Mouse (Mus musculus): ENCODE data around the gene Hist1h2ab. TPM values are rescaled to one million over a fixed set of nuclear protein-coding genes. Genes with fewer than 3 reads are reported as not detected.

Gene Hist1h2ab
- total RNA-seq (2023), result 10 to 100 TPM; 44.8 to 51.5 TPM

DNA sequence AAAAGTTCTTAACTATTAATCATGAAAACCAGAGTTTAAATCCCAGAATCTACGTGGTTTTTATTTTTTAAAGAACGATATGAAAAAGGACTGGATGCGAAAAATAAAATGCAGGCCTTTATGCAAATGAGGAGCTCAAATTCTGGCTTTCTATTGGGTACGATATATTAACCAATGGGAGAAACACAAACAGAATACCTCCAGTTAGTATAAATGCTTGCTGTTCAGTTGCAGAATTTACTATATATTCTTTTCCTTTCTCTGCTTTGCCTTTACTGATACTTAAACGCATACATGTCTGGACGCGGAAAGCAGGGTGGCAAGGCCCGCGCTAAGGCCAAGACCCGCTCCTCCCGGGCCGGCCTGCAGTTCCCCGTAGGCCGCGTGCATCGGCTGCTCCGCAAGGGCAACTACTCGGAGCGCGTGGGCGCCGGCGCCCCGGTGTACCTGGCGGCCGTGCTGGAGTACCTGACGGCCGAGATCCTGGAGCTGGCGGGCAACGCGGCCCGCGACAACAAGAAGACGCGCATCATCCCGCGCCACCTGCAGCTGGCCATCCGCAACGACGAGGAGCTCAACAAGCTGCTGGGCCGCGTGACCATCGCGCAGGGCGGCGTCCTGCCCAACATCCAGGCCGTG lies at the start of gene Hist1h2ab:
TSS of gene Hist1h2ab (plus strand) at position 288 of the 639 bp plus-strand sequence.

DNA sequence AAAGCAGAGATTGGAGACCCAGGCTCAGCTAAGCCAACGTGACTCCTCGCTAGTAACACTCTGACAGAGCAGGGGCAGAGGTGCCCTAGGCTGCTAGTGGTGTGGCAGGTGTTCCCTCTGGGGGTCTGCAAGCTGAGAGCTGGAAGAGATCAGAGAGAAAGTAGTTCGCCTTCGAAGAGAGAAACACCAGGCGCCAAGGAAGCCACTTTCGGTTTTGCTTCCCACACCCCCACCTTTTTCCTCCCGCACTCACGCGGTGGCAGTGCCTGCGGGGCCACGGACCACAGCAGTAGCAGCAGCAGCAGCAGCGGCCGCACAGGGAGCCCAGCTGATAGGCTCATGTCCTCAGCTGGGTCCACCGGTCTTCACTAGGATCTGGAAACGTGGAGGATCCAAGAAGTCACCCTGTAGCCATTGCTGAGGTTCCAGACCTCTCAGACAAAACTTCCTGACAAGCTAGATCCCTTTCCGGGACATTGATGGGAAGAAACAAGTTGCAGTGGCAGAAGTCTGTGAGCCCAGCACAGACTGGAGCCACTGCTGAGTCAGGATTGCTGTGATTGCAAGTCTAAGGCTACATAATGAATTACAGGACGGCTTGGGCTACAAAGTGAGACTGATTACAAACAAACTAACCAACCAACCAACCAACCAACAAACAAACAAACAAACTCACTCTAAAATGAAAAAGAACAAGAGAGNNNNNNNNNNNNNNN lies 40.4 kb upstream of the Hist1h2ab start, which contains the start of gene Hfe:
TSS of gene Hfe (minus strand) at position 481 of the 716 bp plus-strand sequence.

DNA sequence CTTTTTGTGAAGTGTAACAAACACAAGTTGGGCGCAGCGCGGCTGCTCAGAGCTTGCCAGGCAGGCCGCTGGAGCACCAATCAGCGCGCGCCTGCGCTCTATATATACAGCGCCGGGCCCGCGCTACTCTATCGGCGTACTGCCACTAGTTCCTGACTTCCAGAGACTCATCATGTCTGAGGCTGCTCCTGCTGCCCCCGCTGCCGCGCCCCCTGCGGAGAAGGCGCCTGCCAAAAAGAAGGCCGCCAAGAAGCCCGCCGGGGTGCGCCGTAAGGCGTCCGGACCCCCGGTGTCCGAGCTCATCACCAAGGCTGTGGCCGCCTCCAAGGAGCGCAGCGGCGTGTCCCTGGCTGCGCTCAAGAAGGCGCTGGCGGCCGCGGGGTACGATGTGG lies 12.3 kb upstream of the Hist1h2ab start, which contains the start of gene Hist1h1c:
TSS of gene Hist1h1c (plus strand) at position 132 of the 392 bp plus-strand sequence.

DNA sequence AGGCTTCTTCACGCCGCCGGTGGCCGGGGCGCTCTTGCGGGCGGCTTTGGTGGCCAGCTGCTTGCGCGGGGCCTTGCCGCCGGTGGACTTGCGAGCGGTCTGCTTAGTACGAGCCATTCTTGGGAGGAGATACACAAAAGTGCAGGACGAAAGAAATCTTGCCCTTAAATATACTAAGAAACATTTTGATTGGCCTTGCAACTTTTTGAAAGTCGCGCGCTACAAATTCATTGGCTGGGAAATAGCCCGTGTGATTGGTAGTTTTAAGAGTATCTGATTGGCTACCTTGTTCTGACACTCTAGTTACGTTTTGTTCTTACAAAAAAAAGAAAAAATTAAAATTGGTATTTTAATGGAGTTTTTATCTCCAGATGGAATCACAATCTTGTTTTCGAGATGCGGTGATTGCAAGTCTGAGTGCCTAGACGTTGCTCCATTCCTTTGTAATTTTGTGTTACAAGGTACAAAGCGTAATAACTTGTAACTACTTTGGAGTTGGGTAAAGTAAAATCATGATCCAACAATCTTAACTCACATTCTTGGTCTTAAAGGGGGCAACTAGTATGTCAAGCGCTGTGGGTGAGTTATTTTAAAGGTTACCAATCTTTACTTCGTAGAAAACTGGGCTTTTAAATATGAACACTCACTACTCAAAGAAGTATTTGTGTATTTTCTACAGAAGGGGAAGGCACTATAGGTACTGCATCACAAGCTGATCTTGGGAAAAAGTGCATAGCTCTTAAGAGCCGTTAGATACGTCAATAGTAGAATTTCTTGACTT lies 5.4 kb upstream of the Hist1h2ab start, which contains the start of gene Hist1h3c:
TSS of gene Hist1h3c (minus strand) at position 222 of the 781 bp plus-strand sequence.

DNA sequence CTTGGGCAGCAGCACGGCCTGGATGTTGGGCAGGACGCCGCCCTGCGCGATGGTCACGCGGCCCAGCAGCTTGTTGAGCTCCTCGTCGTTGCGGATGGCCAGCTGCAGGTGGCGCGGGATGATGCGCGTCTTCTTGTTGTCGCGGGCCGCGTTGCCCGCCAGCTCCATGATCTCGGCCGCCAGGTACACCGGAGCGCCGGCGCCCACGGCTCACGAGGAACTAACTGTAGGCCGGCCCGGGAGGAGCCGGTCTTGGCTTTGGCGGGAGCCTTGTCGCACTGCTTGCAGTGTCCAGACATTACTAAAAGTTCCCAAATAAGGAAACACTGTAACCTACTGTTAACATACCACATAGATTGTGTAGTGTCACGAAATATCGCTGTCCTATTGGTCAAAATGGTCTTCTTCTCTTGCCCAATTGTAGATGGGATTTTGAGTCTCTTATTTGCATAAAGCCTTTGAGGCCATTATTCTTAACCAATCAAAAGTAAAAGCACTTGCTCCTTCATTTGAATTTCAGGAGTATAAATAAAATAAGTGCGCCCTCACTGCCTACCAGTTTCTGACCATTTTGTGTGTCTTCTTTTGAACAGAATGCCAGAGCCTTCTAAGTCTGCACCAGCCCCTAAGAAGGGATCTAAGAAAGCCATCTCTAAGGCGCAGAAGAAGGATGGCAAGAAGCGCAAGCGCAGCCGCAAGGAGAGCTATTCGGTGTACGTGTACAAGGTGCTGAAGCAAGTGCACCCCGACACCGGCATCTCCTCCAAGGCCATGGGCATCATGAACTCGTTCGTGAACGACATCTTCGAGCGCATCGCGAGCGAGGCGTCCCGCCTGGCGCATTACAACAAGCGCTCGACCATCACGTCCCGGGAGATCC lies 4.5 kb upstream of the Hist1h2ab start, which contains the start of gene Hist1h2bb:
TSS of gene Hist1h2bb (plus strand) at position 534 of the 880 bp plus-strand sequence.

DNA sequence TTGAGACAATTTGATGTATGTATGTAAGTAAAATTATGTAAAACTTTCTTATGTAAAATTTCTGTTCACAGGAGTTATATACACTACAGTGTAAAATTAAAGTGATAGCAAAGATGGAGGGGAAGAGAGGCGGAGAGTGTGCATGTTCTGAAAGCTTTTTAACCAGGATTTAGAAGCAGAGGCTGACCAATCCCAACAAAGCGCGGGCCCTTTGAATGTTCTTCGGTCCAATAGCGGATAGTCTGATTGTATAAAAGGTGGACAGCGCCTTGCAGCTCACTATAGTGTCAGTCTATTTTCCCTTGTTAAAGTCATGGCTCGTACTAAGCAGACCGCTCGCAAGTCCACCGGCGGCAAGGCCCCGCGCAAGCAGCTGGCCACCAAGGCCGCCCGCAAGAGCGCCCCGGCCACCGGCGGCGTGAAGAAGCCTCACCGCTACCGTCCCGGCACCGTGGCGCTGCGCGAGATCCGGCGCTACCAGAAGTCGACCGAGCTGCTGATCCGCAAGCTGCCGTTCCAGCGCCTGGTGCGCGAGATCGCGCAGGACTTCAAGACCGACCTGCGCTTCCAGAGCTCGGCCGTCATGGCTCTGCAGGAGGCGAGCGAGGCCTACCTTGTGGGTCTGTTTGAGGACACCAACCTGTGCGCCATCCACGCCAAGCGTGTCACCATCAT lies 1.3 kb downstream of the Hist1h2ab start, which contains the start of gene Hist1h3b:
TSS of gene Hist1h3b (plus strand) at position 201 of the 675 bp plus-strand sequence.

DNA sequence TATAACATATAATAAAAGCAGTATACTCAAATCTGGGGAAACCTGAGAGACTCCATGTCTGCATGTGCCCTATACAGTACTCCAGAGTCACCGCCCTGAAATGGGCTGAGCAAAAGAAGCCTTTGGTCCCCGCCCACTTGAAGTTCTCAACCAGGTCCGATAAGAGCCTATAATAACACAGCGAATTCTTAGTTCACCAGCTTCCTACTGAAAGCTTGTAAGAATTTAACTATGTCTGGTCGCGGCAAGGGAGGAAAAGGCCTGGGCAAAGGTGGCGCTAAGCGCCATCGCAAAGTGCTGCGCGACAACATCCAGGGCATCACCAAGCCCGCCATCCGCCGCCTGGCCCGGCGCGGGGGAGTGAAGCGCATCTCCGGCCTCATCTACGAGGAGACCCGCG lies 5.9 kb downstream of the Hist1h2ab start, which contains the start of gene Hist1h4b:
TSS of gene Hist1h4b (plus strand) at position 224 of the 400 bp plus-strand sequence.

DNA sequence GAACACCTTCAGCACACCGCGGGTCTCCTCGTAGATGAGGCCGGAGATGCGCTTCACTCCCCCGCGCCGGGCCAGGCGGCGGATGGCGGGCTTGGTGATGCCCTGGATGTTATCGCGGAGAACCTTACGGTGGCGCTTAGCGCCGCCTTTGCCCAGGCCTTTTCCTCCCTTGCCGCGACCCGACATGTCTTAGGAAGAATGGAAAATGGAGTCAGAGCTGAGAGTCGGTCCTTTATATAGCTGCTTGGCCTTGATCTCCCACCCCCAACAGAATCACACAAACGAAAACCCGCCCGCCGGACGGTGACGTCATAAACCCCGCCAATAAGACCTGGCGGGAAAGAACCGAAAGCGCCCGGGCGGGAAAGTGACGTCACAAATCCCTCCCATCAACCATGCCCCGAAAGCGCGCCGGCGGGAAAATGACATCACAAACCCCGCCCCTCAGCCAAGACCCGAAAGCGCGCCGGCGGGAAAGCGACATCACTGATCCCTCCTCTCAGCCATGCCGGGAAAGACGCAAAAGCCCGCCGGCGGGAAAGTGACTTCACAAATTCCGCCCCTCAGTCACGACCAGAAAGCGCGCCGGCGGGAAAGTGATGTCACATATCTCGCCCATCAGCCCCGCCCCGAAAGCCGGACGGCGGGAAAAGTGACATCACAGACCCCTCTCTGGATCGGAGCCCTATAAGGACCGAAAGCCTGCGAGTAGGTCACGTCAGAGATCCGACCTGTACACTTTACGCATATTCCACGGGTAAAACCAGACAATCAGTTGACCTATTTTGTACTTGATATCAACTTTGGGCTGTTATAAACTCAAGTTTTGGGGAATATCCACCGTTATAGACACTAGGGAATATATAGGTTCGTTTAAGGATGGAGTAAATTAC lies 10.3 kb downstream of the Hist1h2ab start, which contains the start of gene Hist1h4a:
TSS of gene Hist1h4a (minus strand) at position 259 of the 893 bp plus-strand sequence.

DNA sequence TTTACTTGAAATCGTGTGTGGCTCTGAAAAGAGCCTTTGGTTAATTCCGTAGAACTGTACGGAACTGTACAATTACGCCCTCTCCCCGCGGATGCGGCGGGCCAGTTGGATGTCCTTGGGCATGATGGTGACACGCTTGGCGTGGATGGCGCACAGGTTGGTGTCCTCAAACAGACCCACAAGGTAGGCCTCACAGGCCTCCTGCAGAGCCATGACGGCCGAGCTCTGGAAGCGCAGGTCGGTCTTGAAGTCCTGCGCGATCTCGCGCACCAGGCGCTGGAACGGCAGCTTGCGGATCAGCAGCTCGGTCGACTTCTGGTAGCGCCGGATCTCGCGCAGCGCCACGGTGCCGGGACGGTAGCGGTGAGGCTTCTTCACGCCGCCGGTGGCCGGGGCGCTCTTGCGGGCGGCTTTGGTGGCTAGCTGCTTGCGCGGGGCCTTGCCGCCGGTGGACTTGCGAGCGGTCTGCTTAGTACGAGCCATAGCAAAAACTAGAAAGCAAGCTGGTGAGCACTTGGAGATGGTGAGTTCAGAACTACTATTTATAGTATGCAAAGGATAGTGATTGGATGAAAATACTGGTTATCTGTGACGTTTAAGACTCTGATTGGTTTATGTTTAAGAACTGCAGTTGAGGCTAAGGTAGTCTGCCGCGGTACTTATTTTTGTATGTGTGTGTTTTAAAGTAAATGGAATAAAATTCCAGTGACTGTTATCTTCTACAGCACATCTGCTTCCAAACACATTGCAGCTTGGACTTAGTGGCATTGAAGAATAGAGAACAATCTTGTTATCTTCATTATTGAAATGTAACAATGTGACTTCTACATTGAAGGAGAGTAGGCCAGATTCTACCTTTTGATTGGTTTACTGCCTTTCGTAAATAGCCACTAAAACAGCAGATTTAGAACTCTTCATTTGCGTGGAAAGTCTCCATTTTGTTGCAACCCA lies 11.2 kb downstream of the Hist1h2ab start, which contains the start of gene Hist1h3a:
TSS of gene Hist1h3a (minus strand) at position 516 of the 951 bp plus-strand sequence.

DNA sequence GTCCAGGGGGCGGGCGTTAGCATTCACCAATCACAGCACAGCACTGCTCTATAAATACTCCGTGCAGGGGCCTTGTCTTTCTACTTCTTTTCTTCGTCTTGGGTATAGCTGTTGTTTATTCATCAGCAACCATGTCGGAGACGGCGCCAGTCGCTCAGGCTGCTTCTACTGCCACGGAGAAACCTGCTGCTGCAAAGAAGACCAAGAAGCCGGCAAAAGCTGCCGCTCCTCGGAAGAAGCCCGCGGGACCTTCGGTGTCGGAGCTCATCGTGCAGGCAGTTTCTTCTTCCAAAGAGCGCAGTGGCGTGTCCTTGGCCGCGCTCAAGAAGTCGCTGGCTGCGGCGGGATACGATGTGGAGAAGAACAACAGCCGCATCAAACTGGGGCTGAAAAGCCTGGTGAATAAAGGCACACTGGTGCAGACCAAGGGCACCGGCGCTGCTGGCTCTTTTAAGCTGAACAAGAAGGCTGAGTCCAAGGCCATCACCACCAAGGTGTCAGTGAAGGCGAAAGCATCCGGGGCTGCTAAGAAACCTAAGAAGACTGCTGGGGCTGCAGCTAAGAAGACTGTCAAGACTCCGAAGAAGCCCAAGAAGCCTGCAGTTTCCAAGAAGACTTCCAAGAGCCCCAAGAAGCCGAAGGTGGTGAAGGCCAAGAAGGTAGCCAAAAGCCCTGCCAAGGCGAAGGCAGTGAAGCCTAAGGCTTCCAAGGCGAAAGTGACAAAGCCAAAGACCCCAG lies 12.8 kb downstream of the Hist1h2ab start, which contains the start of gene Hist1h1a:
TSS of gene Hist1h1a (plus strand) at position 81 of the 738 bp plus-strand sequence.

DNA sequence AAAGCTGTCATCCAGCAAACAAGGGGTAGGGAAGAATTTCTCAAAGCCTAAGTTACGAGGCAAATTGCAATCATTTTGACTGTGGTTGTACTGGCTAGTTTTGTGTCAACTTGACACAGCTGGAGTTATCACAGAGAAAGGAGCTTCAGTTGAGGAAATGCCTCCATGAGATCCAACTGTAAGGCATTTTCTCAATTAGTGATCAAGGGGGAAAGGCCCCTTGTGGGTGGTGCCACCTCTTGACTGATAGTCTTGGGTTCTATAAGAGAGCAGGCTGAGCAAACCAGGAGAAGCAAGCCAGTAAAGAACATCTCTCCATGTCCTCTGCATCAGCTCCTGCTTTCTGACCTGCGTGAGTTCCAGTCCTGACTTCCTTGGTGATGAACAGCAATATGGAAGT lies 18.7 kb downstream of the Hist1h2ab start, which contains the start of gene Trim38:
TSS of gene Trim38 (plus strand) at position 301 of the 400 bp plus-strand sequence.

Other genes with a start within 250 kb of the Hist1h2ab start
- gene Hist1h4h, start 220.1 kb upstream of the Hist1h2ab start, total RNA-seq (2023), result 100 to 1,000 TPM; 288 to 289 TPM
- gene Hist1h2af, start 217.2 kb upstream of the Hist1h2ab start, total RNA-seq (2023), result 10 to 100 TPM; 13.0 to 16.8 TPM
- 1 to 10 TPM; 4.0 to 7.1 TPM for gene Hist1h3g, start 215.7 kb upstream of the Hist1h2ab start, total RNA-seq (2023)
- gene Hist1h2bh, start 207.7 kb upstream of the Hist1h2ab start, total RNA-seq (2023), result 1 to 10 TPM; 5.8 to 8.7 TPM
- 10 to 100 TPM; 46.7 to 47.0 TPM for gene Hist1h3f, start 207.1 kb upstream of the Hist1h2ab start, total RNA-seq (2023)
- 100 to 1,000 TPM in 1 of 2 experiments, 10 to 100 TPM in 1; 82.9 to 103 TPM for gene Hist1h4f, start 199.5 kb upstream of the Hist1h2ab start, total RNA-seq (2023)
- gene Hist1h1d, start 197.9 kb upstream of the Hist1h2ab start, total RNA-seq (2023), result 10 to 100 TPM; 41.3 to 48.8 TPM
- gene Hist1h3e, start 188.8 kb upstream of the Hist1h2ab start, total RNA-seq (2023), result 100 to 1,000 TPM; 229 to 249 TPM
- 10 to 100 TPM; 17.9 to 24.4 TPM for gene Hist1h2ae, start 179.9 kb upstream of the Hist1h2ab start, total RNA-seq (2023)
- gene Hist1h2bg, start 179.7 kb upstream of the Hist1h2ab start, total RNA-seq (2023), result 100 to 1,000 TPM; 418 to 452 TPM
- gene Hist1h2bf, start 176.9 kb upstream of the Hist1h2ab start, total RNA-seq (2023), result 100 to 1,000 TPM; 146 to 182 TPM
- 10 to 100 TPM; 32.0 to 39.2 TPM for gene Hist1h2ad, start 176.7 kb upstream of the Hist1h2ab start, total RNA-seq (2023)
- 10 to 100 TPM; 24.7 to 26.8 TPM for gene Hist1h3d, start 175.4 kb upstream of the Hist1h2ab start, total RNA-seq (2023)
- 100 to 1,000 TPM; 179 to 193 TPM for gene Hist1h4d, start 169.5 kb upstream of the Hist1h2ab start, total RNA-seq (2023)
- 10 to 100 TPM; 24.2 to 27.4 TPM for gene Hist1h2be, start 130.0 kb upstream of the Hist1h2ab start, total RNA-seq (2023)
- 100 to 1,000 TPM; 580 to 629 TPM for gene Hist1h1e, start 128.6 kb upstream of the Hist1h2ab start, total RNA-seq (2023)
- 10 to 100 TPM; 16.6 to 18.1 TPM for gene Hist1h2ac, start 67.2 kb upstream of the Hist1h2ab start, total RNA-seq (2023)
- gene Hist1h2bc, start 66.9 kb upstream of the Hist1h2ab start, total RNA-seq (2023), result 10 to 100 TPM; 36.5 to 38.0 TPM
- under 1 TPM in 1 of 2 experiments, not detected in 1; 0.73 TPM for gene Hist1h1t, start 55.3 kb upstream of the Hist1h2ab start, total RNA-seq (2023)
- 100 to 1,000 TPM; 164 to 221 TPM for gene Hist1h4c, start 52.7 kb upstream of the Hist1h2ab start, total RNA-seq (2023)
- gene Hfe, start 40.3 kb upstream of the Hist1h2ab start, total RNA-seq (2023), result 100 to 1,000 TPM; 136 to 146 TPM
- 1,000 to 10,000 TPM; 1,025 to 1,075 TPM for gene Hist1h1c, start 12.3 kb upstream of the Hist1h2ab start, total RNA-seq (2023)
- 1 to 10 TPM; 5.7 to 5.9 TPM for gene Hist1h3c, start 5.5 kb upstream of the Hist1h2ab start, total RNA-seq (2023)
- gene Hist1h2bb, start 4.4 kb upstream of the Hist1h2ab start, total RNA-seq (2023), result 10 to 100 TPM; 58.8 to 70.5 TPM
- gene Hist1h3b, start 1.1 kb downstream of the Hist1h2ab start, total RNA-seq (2023), result 10 to 100 TPM; 32.0 to 33.9 TPM
- gene Hist1h4b, start 5.9 kb downstream of the Hist1h2ab start, total RNA-seq (2023), result 100 to 1,000 TPM in 1 of 2 experiments, 10 to 100 TPM in 1; 84.1 to 109 TPM
- gene Hist1h4a, start 10.1 kb downstream of the Hist1h2ab start, total RNA-seq (2023), result 100 to 1,000 TPM; 158 to 172 TPM
- gene Hist1h3a, start 11.3 kb downstream of the Hist1h2ab start, total RNA-seq (2023), result 100 to 1,000 TPM; 333 to 340 TPM
- 10 to 100 TPM; 34.1 to 37.9 TPM for gene Hist1h1a, start 12.5 kb downstream of the Hist1h2ab start, total RNA-seq (2023)
- gene Trim38, start 18.8 kb downstream of the Hist1h2ab start, total RNA-seq (2023), result not detected
- not detected for gene Slc17a2, start 55.9 kb downstream of the Hist1h2ab start, total RNA-seq (2023)
- not detected for gene Slc17a3, start 88.3 kb downstream of the Hist1h2ab start, total RNA-seq (2023)
- gene Slc17a1, start 116.6 kb downstream of the Hist1h2ab start, total RNA-seq (2023), result not detected
- not detected for gene Slc17a4, start 163.9 kb downstream of the Hist1h2ab start, total RNA-seq (2023)
- gene Hist1h2ba, start 183.0 kb downstream of the Hist1h2ab start, total RNA-seq (2023), result not detected
- gene Hist1h2aa, start 183.3 kb downstream of the Hist1h2ab start, total RNA-seq (2023), result not detected
- not detected for gene Scgn, start 240.1 kb downstream of the Hist1h2ab start, total RNA-seq (2023)